Mouse (Mus musculus) intestine, embryonic 14.5 days (tissue): ENCODE measurements at regions not wholly inside any gene's neighbourhood (a gene's known extent, or its start where the extent isn't known, plus 50 kb on each side); places are given as distances from the start of the nearest gene placed in this dataset.

Source experiments
- ATAC-seq: fragments of 200-750 bp; cut with Nextera tagmentation; replicated peaks from 2 replicates; pipeline ENCODE4 v1.8.0; 2017; ENCODE audit warnings: low read depth, moderate number of reproducible peaks, moderate TSS enrichment, moderate library complexity; ENCODE audit not compliant: low FRiP score, low TSS enrichment
- DNase-seq: peaks from one replicate; pipeline ENCODE4 v3.0.0-alpha.2; 2018; ENCODE audit warnings: low spot score
- H3K27ac ChIP-seq: fragments of 300-500 bp; sonication (generic); 2 replicates; pipeline ENCODE4 v1.5.1; 2014; ENCODE audit warnings: low read depth, mild to moderate bottlenecking, control low read depth
- H3K27me3 ChIP-seq: fragments of 300-500 bp; sonication (generic); replicated peaks from 2 replicates; pipeline ENCODE4 v1.6.1; 2014; ENCODE audit warnings: low read length, control low read depth; ENCODE audit not compliant: control insufficient read depth, insufficient read depth
- H3K36me3 ChIP-seq: fragments of 300-500 bp; sonication (generic); 2 replicates; pipeline ENCODE4 v1.6.1; 2014; ENCODE audit warnings: low read length, control low read depth; ENCODE audit not compliant: control insufficient read depth, insufficient read depth
- H3K4me1 ChIP-seq: fragments of 300-500 bp; sonication (generic); replicated peaks from 2 replicates; pipeline ENCODE4 v1.6.1; 2014; ENCODE audit warnings: low read length, control low read depth, mixed read lengths; ENCODE audit not compliant: control insufficient read depth, insufficient read depth
- H3K4me2 ChIP-seq: fragments of 300-500 bp; sonication (generic); 2 replicates; pipeline ENCODE4 v1.6.1; 2014; ENCODE audit warnings: low read length
- H3K4me3 ChIP-seq: fragments of 300-500 bp; sonication (generic); 2 replicates; pipeline ENCODE4 v1.5.1; 2014; ENCODE audit warnings: low read depth, low read length, control low read depth, mixed read lengths
- H3K9ac ChIP-seq: fragments of 300-500 bp; sonication (generic); 2 replicates; pipeline ENCODE4 v1.6.1; 2014; ENCODE audit warnings: mild to moderate bottlenecking, low read length
- H3K9me3 ChIP-seq: fragments of 300-500 bp; sonication (generic); 2 replicates; pipeline ENCODE4 v1.6.1; 2016; ENCODE audit warnings: low read length, control low read depth; ENCODE audit not compliant: control insufficient read depth
- WGBS: fragments of 180-500 bp; shearing (Covaris S2); extraction: QIAGEN DNeasy Blood & Tissue Kit; methylation state at CpG from one replicate; pipeline ENCODE4 v1.1.7; 2014; 5-methylcytosine and 5-hydroxymethylcytosine counted together

- Histone ChIP-seq H3K4me2 (no peak overlapping the region), H3K27me3 (no peaks in the 10 kb centered on the region), H3K36me3 (no peaks in the 10 kb centered on the region), H3K4me1 (no peaks in the 10 kb centered on the region), H3K4me3 (no peak overlapping the region), H3K9ac (no peak overlapping the region), H3K27ac (no peak overlapping the region), H3K9me3 (no peaks in the 10 kb centered on the region)
- WGBS, result 82% methylated on average over 4 of the region's 4 CpGs
- no peak for DNase-seq
- ATAC-seq, result no peak
Observed at GRCm38 (mm10) chr13:6261458-6261857, 286.5 kb upstream of the Pitrm1 start.

GRCm38 (mm10) chr13:6270546-6270945 is 277.4 kb upstream of the Pitrm1 start:
- H3K9me3 ChIP-seq, result no peaks in the 10 kb centered on the region
- no peaks in the 10 kb centered on the region for H3K27me3 ChIP-seq
- no peaks in the 10 kb centered on the region for H3K36me3 ChIP-seq
- no peak overlapping the region for H3K4me3 ChIP-seq
- no peak overlapping the region for H3K27ac ChIP-seq
- no peak overlapping the region for H3K4me2 ChIP-seq
- no peak overlapping the region for H3K9ac ChIP-seq
- no peak for ATAC-seq
- 86% methylated on average over 1 of the region's 1 CpGs for WGBS
- no peak for DNase-seq
- no peaks in the 10 kb centered on the region for H3K4me1 ChIP-seq

GRCm38 (mm10) chr13:6272932-6273331 is 275.0 kb upstream of the Pitrm1 start:
- no peak overlapping the region for H3K9ac ChIP-seq
- ATAC-seq (no peak), DNase-seq (no peak)
- no peak overlapping the region for H3K27ac ChIP-seq
- no peaks in the 10 kb centered on the region for H3K27me3 ChIP-seq
- no peak overlapping the region for H3K4me2 ChIP-seq
- 72% methylated on average over 1 of the region's 1 CpGs for WGBS
- no peaks in the 10 kb centered on the region for H3K9me3 ChIP-seq
- H3K36me3 ChIP-seq, result no peaks in the 10 kb centered on the region
- H3K4me1 ChIP-seq, result no peaks in the 10 kb centered on the region
- H3K4me3 ChIP-seq, result no peak overlapping the region

GRCm38 (mm10) chr13:6280073-6280472 is 267.9 kb upstream of the Pitrm1 start:
- Histone ChIP-seq H3K9me3 (no peaks in the 10 kb centered on the region), H3K27ac (no peak overlapping the region), H3K4me1 (no peaks in the 10 kb centered on the region), H3K4me2 (no peak overlapping the region), H3K4me3 (no peak overlapping the region), H3K27me3 (no peaks in the 10 kb centered on the region), H3K9ac (no peak overlapping the region), H3K36me3 (no peaks in the 10 kb centered on the region)
- DNase-seq, result no peak
- WGBS, result 87% methylated on average over 1 of the region's 1 CpGs
- no peak for ATAC-seq

DNA sequence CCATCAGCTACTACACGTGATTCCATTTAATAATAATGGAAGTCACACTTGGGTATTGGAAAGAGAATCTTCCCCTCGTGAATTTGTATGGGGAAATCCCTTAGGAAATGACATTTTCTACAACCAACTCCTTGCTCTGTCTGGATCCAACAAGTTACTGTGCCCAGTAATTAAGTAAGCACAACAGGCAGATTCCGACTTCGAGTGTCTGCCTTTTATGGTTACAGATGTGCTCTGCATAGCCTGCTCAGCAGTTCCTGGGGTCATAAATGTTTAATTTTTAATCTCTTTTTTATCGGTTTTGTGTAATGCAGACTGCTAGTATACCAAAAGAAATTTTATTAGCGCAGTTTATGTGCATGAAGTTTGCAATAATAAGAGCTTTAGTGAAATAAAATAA is 259.8 kb upstream of the Pitrm1 start:
- no peaks in the 10 kb centered on the region for H3K4me1 ChIP-seq
- no peak overlapping the region for H3K27ac ChIP-seq
- no peak overlapping the region for H3K4me2 ChIP-seq
- no peak overlapping the region for H3K4me3 ChIP-seq
- WGBS, result 68% methylated on average over 6 of the region's 6 CpGs
- H3K36me3 ChIP-seq, result no peaks in the 10 kb centered on the region
- ATAC-seq, result no peak
- no peaks in the 10 kb centered on the region for H3K27me3 ChIP-seq
- H3K9ac ChIP-seq, result no peak overlapping the region
- no peaks in the 10 kb centered on the region for H3K9me3 ChIP-seq
- no peak for DNase-seq

DNA sequence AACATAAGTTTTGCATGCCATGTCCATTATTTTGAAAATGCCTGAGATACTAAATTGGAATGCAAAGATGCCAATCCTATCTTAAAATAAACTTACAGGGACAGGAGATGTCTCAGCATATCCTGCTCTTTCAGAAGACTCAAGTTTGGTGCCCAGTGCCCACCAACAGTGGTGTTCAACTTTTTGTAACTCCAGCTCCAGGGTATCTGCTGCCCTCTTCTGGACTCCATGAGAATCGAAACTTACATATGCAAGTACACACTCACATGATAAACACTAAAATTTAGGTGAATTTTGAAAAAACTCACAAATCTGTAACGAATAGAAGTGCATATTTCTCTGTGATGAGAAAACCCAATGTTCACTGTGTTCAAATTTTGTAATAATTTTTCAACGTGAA is 255.9 kb upstream of the Pitrm1 start:
- WGBS, result 55% methylated on average over 3 of the region's 3 CpGs
- no peaks in the 10 kb centered on the region for H3K27me3 ChIP-seq
- no peak overlapping the region for H3K27ac ChIP-seq
- H3K4me2 ChIP-seq, result no peak overlapping the region
- H3K9ac ChIP-seq, result no peak overlapping the region
- H3K9me3 ChIP-seq, result no peaks in the 10 kb centered on the region
- no peak for ATAC-seq
- no peaks in the 10 kb centered on the region for H3K4me1 ChIP-seq
- no peak overlapping the region for H3K4me3 ChIP-seq
- DNase-seq, result no peak
- H3K36me3 ChIP-seq, result no peaks in the 10 kb centered on the region

DNA sequence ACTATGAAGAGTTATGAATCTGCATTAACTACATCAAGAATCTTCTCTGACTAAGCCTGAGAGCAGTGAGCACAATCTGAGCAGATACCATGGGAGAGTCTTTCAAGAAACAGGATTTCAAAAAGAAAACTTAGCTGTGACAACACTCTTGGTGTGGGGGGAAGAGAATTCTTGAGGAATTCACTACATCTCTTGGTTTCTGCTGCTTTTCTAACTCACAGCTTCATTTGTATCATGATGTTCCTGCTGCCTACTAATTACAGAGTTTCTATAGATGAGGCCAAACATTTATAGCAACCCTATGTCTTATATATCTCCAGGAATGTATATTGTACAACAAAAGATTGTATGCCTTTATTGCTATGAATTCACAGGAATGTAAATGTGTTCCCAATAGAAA is 242.2 kb upstream of the Pitrm1 start:
- Histone ChIP-seq H3K4me1 (no peaks in the 10 kb centered on the region), H3K9me3 (no peaks in the 10 kb centered on the region), H3K36me3 (no peaks in the 10 kb centered on the region), H3K27me3 (no peaks in the 10 kb centered on the region), H3K4me2 (no peak overlapping the region), H3K27ac (no peak overlapping the region), H3K9ac (no peak overlapping the region), H3K4me3 (no peak overlapping the region)
- ATAC-seq (no peak), DNase-seq (no peak)

GRCm38 (mm10) chr13:6306616-6306988 is 241.3 kb upstream of the Pitrm1 start:
- H3K4me1 ChIP-seq, result no peaks in the 10 kb centered on the region
- H3K4me3 ChIP-seq, result no peak overlapping the region
- ATAC-seq (no peak), DNase-seq (no peak)
- H3K36me3 ChIP-seq, result no peaks in the 10 kb centered on the region
- 74% methylated on average over 4 of the region's 4 CpGs for WGBS
- H3K9ac ChIP-seq, result no peak overlapping the region
- H3K9me3 ChIP-seq, result no peaks in the 10 kb centered on the region
- H3K27me3 ChIP-seq, result no peaks in the 10 kb centered on the region
- no peak overlapping the region for H3K4me2 ChIP-seq
- H3K27ac ChIP-seq, result no peak overlapping the region

GRCm38 (mm10) chr13:6306989-6307917 is 240.7 kb upstream of the Pitrm1 start:
- WGBS, result 82% methylated on average over 7 of the region's 7 CpGs
- Histone ChIP-seq H3K9me3 (no peaks in the 10 kb centered on the region), H3K4me1 (no peaks in the 10 kb centered on the region), H3K27me3 (no peaks in the 10 kb centered on the region), H3K27ac (no peak overlapping the region), H3K36me3 (no peaks in the 10 kb centered on the region), H3K9ac (no peak overlapping the region), H3K4me2 (no peak overlapping the region), H3K4me3 (no peak overlapping the region)
- ATAC-seq (no peak), DNase-seq (no peak)
